Mouse (Mus musculus): ENCODE measurements around the gene Supt5.

Supt5 gene

DNA sequence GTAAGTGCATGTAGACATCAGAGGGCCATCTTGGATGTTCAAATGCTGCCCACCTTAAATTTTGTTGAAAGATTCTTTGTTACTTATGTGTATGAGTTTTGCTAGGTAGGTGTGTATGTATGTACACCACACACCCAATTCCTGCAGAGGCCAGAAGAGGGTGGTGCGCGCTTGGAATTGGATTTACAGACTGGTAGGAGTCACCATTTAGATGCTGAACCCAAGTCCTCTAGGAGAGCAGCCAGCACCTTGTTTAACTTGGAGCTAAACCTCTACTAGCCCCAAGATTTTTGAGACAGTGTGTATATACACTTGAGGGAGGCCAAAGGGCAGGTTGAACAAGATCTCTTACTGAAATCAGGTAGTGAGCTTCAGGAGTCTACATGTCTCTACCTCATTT lies 14.7 kb upstream of the Supt5 start:
- DNase-seq (ENCODE audit: low read depth), result no peak

DNA sequence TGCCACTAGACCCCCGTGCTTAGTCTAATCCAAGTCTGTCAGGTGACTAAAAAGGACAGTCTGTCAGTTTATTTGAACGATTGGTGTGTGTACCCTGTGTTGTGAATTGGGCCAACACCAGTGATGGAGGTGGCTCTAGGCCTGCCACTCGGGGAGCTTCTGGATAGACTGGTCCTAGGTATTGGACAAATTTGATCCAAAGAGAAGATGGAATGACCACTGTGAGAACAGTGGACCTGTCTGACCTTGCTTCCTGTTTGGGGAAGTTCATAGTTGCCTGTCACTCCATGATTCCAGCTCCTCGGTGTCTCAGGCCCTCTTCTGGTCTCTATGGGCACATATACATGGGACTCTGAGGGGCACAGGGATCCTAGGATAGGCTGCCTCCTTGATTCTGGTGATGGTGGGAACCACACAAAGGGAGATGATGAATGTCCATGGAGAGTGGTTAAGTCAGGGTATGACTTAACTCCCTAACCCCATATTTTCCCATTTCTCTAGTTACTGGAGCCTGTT lies 13.2 kb upstream of the Supt5 start:
- DNase-seq (ENCODE audit: low read depth), result peak; percentile 46

- DNase-seq (ENCODE audit: low read depth), result peak; percentile 98
These were observed 11.8 kb upstream of the Supt5 start, which contains the start of gene Rps16 for GRCm38 (mm10) chr7:28350155-28350883. Gene Rps16, plus strand, starts transcription at chr7:28350652.

- DNase-seq (ENCODE audit: low read depth), result peak; percentile 62
These were observed 10.1 kb upstream of the Supt5 start for GRCm38 (mm10) chr7:28348601-28349000.

- DNase-seq (ENCODE audit: low read depth), result peak; percentile 92
These were observed 9.2 kb upstream of the Supt5 start for GRCm38 (mm10) chr7:28347746-28348145.

GRCm38 (mm10) chr7:28344637-28345036 lies 6.1 kb upstream of the Supt5 start:
- DNase-seq (ENCODE audit: low read depth), result peak; percentile 83

GRCm38 (mm10) chr7:28341381-28341780 lies 2.8 kb upstream of the Supt5 start:
- no peak for DNase-seq (ENCODE audit: low read depth)

- DNase-seq (ENCODE audit: low read depth), result peak; percentile 94
These were observed 819 bp upstream of the Supt5 start for GRCm38 (mm10) chr7:28339213-28339917.

DNA sequence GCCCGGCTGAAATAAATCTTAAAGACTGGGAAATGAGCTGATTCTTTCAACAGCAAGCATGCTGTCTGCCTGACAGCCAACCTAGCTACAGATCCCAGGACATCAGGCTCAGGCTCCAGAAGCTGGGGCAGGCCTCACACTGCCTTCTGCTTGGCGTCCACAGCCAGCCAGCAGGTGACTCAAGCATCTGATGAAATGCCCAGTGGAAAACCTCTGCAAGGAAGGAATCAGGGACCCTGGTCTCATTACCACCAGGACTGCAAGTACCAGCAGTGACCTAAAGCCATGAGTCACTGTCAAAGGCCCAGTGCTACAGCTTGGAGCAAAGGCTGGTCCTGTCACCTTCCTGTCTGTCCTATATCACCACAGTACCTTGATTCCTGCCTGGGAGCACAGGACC lies 3.1 kb downstream of the Supt5 start:
- peak; percentile 34 for DNase-seq (ENCODE audit: low read depth)

DNA sequence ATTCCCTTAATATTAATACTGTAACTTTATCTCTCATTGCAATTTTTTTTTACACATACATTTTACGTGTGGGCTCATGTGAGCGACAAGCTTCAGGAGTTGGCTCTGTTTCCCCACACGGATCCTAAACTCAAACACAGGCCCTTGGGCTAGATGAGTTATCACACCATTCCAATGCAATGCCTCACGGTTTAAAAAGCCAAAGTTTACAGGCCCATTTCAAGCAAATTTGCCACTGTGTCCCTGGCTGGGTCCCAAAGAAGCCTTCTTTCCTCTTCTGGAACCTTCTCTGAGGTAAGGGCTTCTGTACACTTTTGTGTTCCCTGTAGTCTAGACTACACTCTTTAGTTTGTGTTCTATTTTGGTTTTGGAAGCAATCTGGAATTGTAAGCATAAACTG lies 4.0 kb downstream of the Supt5 start:
- no peak for DNase-seq (ENCODE audit: low read depth)

GRCm38 (mm10) chr7:28328260-28328659 lies 10.3 kb downstream of the Supt5 start:
- no peak for DNase-seq (ENCODE audit: low read depth)

- peak; percentile 35 for DNase-seq (ENCODE audit: low read depth)
These were observed 12.1 kb downstream of the Supt5 start for GRCm38 (mm10) chr7:28326457-28326856.

- no peak for DNase-seq (ENCODE audit: low read depth)
These were observed 13.3 kb downstream of the Supt5 start for GRCm38 (mm10) chr7:28325293-28325692.

DNA sequence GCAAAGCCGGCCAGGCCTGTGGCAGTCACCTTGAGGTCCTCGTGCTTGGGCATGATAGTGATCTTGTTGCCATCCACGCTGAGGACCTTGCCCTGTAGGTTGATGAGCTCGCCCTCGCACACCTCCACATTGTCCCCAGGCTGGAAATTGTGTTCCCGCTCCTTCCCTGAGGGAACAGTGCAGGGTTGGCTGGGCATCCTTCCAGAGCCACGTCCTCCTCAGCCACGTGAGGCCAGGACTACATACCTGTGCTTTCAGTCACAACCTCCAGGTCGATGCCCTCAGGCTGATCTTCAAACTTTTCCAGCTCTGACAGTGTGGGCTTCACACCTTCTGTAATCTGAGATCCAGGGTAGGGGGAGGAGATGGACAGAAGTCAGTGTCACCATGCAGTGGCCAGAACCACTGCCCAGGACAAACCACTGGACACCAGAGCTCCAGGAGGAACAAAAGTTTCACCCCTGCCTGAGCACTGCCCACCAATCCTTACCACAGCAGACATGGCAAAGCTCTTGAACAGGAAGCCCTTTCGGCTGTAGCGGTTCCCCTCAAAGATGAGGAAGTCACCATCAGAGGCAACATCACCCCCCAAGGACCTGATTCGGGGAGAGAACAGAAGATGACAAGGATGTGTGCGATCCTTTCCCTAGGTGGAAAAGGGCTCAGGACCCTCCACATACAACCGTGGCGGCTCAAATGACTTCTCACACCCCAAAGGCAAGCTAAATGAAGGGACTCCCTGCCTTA lies 16.4 kb downstream of the Supt5 start:
- peak; percentile 54 for DNase-seq (ENCODE audit: low read depth)

- DNase-seq (ENCODE audit: low read depth), result no peak
These were observed 19.8 kb downstream of the Supt5 start for GRCm38 (mm10) chr7:28318714-28319113.

- no peak for DNase-seq (ENCODE audit: low read depth)
These were observed 20.5 kb downstream of the Supt5 start for GRCm38 (mm10) chr7:28318036-28318435.

GRCm38 (mm10) chr7:28311926-28312543 lies 26.5 kb downstream of the Supt5 start, which contains the start of gene Timm50:
Gene Timm50, minus strand, starts transcription at chr7:28312072.
- DNase-seq (ENCODE audit: low read depth), result peak; percentile 96

GRCm38 (mm10) chr7:28311151-28311925 lies 27.2 kb downstream of the Supt5 start:
- DNase-seq (ENCODE audit: low read depth), result peak; percentile 36

GRCm38 (mm10) chr7:28309737-28310136 lies 28.8 kb downstream of the Supt5 start:
- no peak for DNase-seq (ENCODE audit: low read depth)

GRCm38 (mm10) chr7:28306216-28306615 lies 32.3 kb downstream of the Supt5 start:
- no peak for DNase-seq (ENCODE audit: low read depth)

- no peak for DNase-seq (ENCODE audit: low read depth)
These were observed 32.9 kb downstream of the Supt5 start for GRCm38 (mm10) chr7:28305641-28306040.
